Mouse (Mus musculus): ENCODE measurements at regions not wholly inside any gene's neighbourhood (a gene's known extent, or its start where the extent isn't known, plus 50 kb on each side); places are given as distances from the start of the nearest gene placed in this dataset.

GRCm38 (mm10) chr6:93395952-93396351, 452.7 kb upstream of the Adamts9 start:
- DNase-seq (ENCODE audit: extremely low spot score, low read depth, low spot score), result no peak

- no peak for DNase-seq (ENCODE audit: extremely low spot score, low read depth, low spot score)
Observed at GRCm38 (mm10) chr6:93395296-93395695, 452.0 kb upstream of the Adamts9 start.

- DNase-seq (ENCODE audit: extremely low spot score, low read depth, low spot score), result no peak
Observed at GRCm38 (mm10) chr6:93393551-93393950, 450.3 kb upstream of the Adamts9 start.

- no peak for DNase-seq (ENCODE audit: extremely low spot score, low read depth, low spot score)
Observed at GRCm38 (mm10) chr6:93392402-93392801, 449.1 kb upstream of the Adamts9 start.

- DNase-seq (ENCODE audit: extremely low spot score, low read depth, low spot score), result no peak
Observed at GRCm38 (mm10) chr6:93391166-93391565, 447.9 kb upstream of the Adamts9 start.

- no peak for DNase-seq (ENCODE audit: extremely low spot score, low read depth, low spot score)
Observed at GRCm38 (mm10) chr6:93371341-93371740, 428.0 kb upstream of the Adamts9 start.

GRCm38 (mm10) chr6:93363846-93364245, 420.6 kb upstream of the Adamts9 start:
- DNase-seq (ENCODE audit: extremely low spot score, low read depth, low spot score), result no peak

- no peak for DNase-seq (ENCODE audit: extremely low spot score, low read depth, low spot score)
Observed at GRCm38 (mm10) chr6:93353353-93354125, 410.2 kb upstream of the Adamts9 start.

- no peak for DNase-seq (ENCODE audit: extremely low spot score, low read depth, low spot score)
Observed at GRCm38 (mm10) chr6:93349936-93350700, 406.8 kb upstream of the Adamts9 start.

- DNase-seq (ENCODE audit: extremely low spot score, low read depth, low spot score), result no peak
Observed at GRCm38 (mm10) chr6:93348141-93348540, 404.8 kb upstream of the Adamts9 start.

GRCm38 (mm10) chr6:93328683-93329082, 385.4 kb upstream of the Adamts9 start:
- DNase-seq (ENCODE audit: extremely low spot score, low read depth, low spot score), result no peak

GRCm38 (mm10) chr6:93327930-93328329, 384.6 kb upstream of the Adamts9 start:
- DNase-seq (ENCODE audit: extremely low spot score, low read depth, low spot score), result no peak

- DNase-seq (ENCODE audit: extremely low spot score, low read depth, low spot score), result no peak
Observed at GRCm38 (mm10) chr6:93323881-93324280, 380.6 kb upstream of the Adamts9 start.

GRCm38 (mm10) chr6:93314625-93315024, 371.3 kb upstream of the Adamts9 start:
- DNase-seq (ENCODE audit: extremely low spot score, low read depth, low spot score), result no peak

GRCm38 (mm10) chr6:93305176-93305575, 361.9 kb upstream of the Adamts9 start:
- DNase-seq (ENCODE audit: extremely low spot score, low read depth, low spot score), result no peak

GRCm38 (mm10) chr6:93297975-93298374, 354.7 kb upstream of the Adamts9 start:
- no peak for DNase-seq (ENCODE audit: extremely low spot score, low read depth, low spot score)

- DNase-seq (ENCODE audit: extremely low spot score, low read depth, low spot score), result no peak
Observed at GRCm38 (mm10) chr6:93291711-93292110, 348.4 kb upstream of the Adamts9 start.

- no peak for DNase-seq (ENCODE audit: extremely low spot score, low read depth, low spot score)
Observed at GRCm38 (mm10) chr6:93288421-93288820, 345.1 kb upstream of the Adamts9 start.

- no peak for DNase-seq (ENCODE audit: extremely low spot score, low read depth, low spot score)
Observed at GRCm38 (mm10) chr6:93285796-93286195, 342.5 kb upstream of the Adamts9 start.

GRCm38 (mm10) chr6:93281530-93281929, 338.2 kb upstream of the Adamts9 start:
- no peak for DNase-seq (ENCODE audit: extremely low spot score, low read depth, low spot score)

- no peak for DNase-seq (ENCODE audit: extremely low spot score, low read depth, low spot score)
Observed at GRCm38 (mm10) chr6:93273917-93274513, 330.7 kb upstream of the Adamts9 start.

GRCm38 (mm10) chr6:93272206-93272605, 328.9 kb upstream of the Adamts9 start:
- DNase-seq (ENCODE audit: extremely low spot score, low read depth, low spot score), result no peak

All from hindlimb bud, embryonic 11.5 days (tissue).